Mouse (Mus musculus): ENCODE results near the gene Cenpc1.

Gene Cenpc1

GRCm38 (mm10) chr5:86065101-86065875 lies at the start of gene Cenpc1:
Cenpc1 (minus strand) TSS chr5:86065583.
- peak; percentile 98 to 99 for DNase-seq (ENCODE audit: low spot score in 2 of 2)

DNA sequence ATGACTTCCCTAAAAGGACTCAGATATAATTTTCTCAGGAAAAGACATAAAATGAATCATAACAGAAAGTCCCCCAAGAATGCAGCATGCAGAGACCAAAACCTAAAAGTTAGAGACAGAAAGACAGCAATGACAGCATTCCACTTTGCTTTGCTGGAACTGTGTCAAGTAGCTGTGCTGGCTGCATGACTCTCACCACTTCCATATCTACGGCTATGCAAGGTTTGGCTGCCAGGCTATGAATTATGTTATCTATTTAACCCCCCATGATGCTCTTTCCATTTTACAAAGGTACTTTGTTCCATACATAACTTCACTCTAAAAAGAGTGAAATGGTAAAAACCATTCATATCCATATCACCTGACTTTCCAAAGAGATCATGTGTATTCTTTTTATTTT lies 48.6 kb upstream of the Cenpc1 start:
- DNase-seq (ENCODE audit: low spot score in 2 of 2), result no peak

GRCm38 (mm10) chr5:86113037-86113436 lies 47.7 kb upstream of the Cenpc1 start:
- DNase-seq (ENCODE audit: low spot score in 2 of 2), result no peak

GRCm38 (mm10) chr5:86111074-86111473 lies 45.7 kb upstream of the Cenpc1 start:
- no peak for DNase-seq (ENCODE audit: low spot score in 2 of 2)

DNA sequence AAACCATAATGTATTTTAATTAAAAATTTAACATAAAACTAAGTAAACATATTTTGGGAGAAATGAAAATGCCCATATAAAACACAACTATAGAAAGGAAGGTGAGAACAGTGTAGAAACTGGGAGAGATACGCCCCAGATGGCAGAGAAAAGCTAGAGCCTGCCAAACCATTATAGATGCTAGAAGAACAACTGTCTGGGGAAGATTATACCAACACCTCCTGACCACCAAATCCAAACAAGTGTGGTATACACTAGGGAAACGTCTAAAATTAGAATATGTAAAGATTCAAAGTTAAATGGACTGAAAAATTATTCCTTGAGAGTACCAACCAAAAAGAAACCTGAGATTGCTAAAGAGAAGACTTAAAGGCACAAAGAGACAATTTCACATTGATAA lies 41.2 kb upstream of the Cenpc1 start:
- no peak for DNase-seq (ENCODE audit: low spot score in 2 of 2)

DNA sequence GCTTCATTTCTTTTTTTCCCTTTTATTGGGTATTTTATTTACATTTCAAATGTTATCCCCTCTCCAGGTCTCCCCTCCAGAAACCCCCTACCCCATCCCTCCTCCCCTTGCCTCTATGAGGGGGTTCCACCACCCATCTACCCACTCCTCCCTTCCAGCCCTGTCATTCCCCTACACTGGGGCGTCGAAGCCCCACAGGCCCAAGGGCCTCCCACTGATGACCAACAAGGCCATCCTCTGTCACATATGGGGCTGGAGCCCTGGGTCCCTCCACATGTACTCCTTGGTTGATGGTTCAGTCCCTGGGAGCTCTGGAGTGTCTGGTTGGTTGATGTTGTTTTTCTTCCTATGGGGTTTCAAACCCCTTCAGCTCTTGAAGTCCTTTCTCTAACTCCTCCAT lies 36.8 kb upstream of the Cenpc1 start:
- no peak for DNase-seq (ENCODE audit: low spot score in 2 of 2)

DNA sequence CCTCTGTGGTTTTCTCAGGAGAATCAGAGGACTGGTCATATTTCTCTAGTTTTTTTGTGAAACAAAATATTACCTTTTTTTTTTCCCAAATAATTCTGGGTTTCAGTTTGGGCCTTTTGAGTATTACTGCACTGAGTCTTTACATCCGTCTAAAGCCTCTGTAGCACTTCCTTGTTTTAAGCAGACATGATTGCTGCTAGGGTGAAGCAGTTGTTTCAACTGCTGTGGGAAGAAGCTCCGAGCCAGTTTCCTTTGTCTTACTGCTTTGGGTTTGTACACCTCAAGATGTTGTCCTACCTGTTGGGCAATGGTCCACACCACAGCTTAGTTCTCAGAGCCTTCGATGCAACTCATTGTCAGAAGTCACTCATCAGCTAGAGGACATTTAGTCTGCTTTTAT lies 35.2 kb upstream of the Cenpc1 start:
- DNase-seq (ENCODE audit: low spot score in 2 of 2), result no peak

- no peak for DNase-seq (ENCODE audit: low spot score in 2 of 2)
Measured at GRCm38 (mm10) chr5:86098988-86099387, 33.6 kb upstream of the Cenpc1 start.

GRCm38 (mm10) chr5:86094754-86095153 lies 29.4 kb upstream of the Cenpc1 start:
- no peak for DNase-seq (ENCODE audit: low spot score in 2 of 2)

DNA sequence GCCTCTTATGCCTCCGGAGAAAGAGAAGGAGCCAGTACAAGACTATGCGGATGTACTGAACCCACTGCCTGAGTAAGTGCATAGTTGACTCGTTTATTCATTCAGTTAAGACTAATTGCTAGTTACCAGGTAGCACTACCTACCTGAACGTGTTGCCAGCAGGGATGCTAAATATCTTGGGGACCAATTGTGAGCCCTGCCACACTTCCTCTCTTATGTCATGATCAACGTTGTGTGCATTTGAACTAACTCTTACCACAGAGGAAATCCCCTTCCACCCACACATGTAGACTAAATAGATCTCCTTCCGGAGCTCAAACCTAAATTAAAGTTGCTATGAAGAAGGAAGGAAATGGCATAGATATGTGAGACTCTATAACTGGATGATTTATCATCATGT lies 21.4 kb upstream of the Cenpc1 start:
- DNase-seq (ENCODE audit: low spot score in 2 of 2), result peak; percentile 81 to 85

DNA sequence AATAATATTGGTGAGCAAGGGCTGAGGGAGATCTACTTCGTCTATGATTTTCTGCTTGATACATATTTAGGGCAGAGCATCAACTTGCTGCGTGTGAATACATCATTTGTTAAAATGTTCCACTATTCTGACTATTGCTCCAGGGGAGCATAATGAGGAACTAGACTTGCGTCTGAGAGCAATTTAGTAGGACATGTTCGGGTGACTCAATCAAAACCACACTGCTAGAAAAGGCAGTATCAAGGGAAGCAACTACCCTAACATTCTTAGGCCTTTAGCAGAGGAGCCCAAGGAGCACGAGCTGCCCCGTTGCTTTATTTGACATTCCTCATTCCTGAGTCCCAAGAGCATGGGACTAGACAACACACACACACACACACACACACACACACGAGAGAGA lies 19.6 kb upstream of the Cenpc1 start:
- DNase-seq (ENCODE audit: low spot score in 2 of 2), result no peak

GRCm38 (mm10) chr5:86083987-86084386 lies 18.6 kb upstream of the Cenpc1 start:
- DNase-seq (ENCODE audit: low spot score in 2 of 2), result no peak

DNA sequence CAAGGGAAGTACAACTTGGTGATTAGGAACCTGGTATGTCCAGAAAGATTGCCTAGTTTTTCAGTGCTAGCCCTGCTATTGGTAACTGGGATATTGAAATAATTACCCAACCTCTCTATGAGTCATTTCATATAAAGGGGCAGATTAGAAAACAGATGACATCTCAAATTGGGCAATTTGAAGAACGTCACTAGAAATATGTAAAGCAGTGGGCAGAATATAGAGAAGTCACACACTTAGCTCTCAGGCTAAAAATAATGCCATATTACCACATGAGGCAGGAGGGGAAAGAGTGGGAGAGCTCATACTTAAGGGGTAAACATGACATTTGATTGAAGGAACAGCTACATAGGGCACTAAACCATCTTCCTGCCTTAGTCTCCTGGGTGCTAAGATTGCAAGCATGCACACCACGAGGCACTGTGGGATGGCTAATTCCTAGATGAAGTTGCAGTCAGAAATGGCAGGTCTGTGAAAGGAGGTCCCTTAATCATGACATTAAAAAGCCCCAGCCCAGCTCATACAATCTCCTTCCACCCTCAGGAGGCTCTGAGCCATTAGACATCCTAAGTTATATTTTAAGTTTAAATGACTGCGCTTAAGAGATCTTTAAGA lies 13.4 kb upstream of the Cenpc1 start:
- DNase-seq (ENCODE audit: low spot score in 2 of 2), result peak; percentile 56 to 71

DNA sequence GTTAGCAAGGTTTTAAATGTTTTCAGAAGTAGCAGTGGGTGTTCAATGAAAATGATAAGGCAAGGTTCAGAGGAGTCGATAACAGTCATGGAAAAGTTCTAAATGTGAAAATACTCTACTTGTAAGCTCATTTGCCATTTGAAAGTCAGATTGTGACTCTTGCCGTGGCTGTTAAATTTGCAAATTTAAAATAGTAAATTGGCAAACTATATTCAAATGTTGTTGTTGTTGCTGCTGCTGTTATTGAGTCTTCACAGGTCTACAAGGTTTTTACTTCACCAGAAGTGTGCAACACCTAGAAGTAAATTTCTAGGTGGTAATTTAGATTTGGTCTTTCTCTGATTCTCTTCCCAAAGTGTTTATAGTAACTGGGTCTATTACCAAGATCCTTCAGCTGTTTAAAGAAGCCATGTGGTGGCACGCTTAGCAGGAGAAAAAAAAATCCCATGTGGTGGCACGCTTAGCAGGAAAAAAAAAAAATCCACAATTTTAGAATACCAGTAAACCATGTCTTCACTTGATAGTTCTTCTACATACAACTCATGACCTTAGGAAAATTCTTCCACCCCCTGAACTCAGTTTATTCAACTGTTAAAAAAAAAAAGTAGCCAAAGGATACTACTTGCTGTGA lies 7.5 kb upstream of the Cenpc1 start:
- DNase-seq (ENCODE audit: low spot score in 2 of 2), result no peak

- DNase-seq (ENCODE audit: low spot score in 2 of 2), result peak; percentile 70 to 81
Measured at GRCm38 (mm10) chr5:86071538-86071937, 6.2 kb upstream of the Cenpc1 start, which contains the start of gene Stap1. Stap1 (plus strand) TSS chr5:86071746.

DNA sequence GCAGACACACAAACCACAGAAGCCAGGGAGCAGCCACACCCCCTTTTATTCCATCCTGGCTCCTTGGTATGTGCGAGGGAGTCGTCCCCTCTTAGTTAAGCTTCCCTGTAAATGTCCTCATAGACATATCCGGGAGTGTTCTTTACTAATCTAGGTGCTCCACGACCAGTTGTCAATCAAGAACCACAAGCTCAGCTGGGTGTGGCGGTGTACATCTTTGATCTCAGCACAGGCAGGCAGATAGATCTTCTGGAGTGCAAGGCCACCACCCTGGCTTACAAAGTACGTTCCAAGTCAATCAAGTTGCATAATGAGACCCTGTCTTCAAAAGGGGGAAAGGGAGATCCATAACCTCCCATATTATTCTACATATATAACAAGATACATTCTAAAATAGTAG lies 3.7 kb upstream of the Cenpc1 start:
- no peak for DNase-seq (ENCODE audit: low spot score in 2 of 2)

DNA sequence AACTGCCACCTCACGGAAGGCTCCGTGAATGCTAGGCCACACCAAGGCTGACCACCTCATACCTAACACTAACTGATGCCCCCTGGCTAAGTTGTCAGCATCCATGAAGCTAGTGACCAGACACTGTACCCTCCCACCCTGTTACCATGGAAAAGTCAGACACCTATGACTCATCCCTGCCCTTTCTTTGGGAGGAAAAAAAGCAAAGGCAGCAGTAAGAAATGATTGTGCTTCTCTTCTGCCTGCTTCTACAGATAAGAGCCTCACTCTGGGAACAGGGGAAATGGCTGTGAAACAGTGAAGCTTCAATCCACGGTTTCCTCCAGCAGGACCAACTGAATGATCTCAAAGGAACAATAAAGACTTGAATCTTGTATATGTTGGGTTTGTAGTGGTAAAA lies 3.1 kb upstream of the Cenpc1 start:
- DNase-seq (ENCODE audit: low spot score in 2 of 2), result no peak

DNA sequence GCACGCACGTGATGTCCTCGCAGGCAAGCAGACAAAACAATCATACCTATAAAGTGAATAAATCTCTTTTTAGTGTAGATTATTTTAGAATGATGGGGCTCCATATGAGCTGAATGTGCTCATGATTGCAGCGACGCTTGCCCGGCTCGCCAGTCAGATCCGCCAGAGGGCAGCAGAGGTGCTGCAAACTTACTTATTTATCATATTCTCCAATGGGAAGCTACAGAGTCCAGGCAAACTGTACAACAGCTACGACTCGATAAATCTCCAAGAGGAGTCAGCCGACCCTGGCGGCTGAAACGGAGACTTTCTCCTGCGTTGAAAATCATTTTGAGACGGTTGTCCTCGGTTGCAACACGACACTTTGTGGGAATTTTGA lies 1.2 kb upstream of the Cenpc1 start:
- DNase-seq (ENCODE audit: low spot score in 2 of 2), result peak; percentile 84 to 88

- DNase-seq (ENCODE audit: low spot score in 2 of 2), result no peak
Measured at GRCm38 (mm10) chr5:86065876-86066550, 630 bp upstream of the Cenpc1 start.

- no peak for DNase-seq (ENCODE audit: low spot score in 2 of 2)
Measured at GRCm38 (mm10) chr5:86063501-86063900, 1.9 kb downstream of the Cenpc1 start.

DNA sequence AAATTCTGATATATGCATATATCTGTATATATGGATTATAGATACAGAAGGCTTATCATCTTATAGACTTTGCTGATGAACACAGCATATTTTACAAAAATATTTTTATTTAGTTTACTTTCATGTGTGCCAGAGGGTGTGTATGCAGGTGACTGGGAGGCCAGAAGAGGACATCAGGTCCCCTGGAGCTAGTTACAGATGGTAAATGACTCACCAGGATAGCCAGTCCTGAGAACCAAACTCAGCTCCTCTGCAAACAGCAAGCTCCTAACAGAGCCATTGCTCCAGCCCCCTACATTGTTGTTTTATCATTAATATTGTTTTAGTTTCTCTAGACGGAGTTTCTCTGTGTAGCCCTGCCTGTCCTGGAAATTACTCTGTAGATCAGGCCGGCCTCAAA lies 35.6 kb downstream of the Cenpc1 start:
- DNase-seq (ENCODE audit: low spot score in 2 of 2), result no peak

All from spleen, postnatal 36 days (tissue).